17 mouse cellular contexts compared by ENCODE assay signal in the genomic region with DNA sequence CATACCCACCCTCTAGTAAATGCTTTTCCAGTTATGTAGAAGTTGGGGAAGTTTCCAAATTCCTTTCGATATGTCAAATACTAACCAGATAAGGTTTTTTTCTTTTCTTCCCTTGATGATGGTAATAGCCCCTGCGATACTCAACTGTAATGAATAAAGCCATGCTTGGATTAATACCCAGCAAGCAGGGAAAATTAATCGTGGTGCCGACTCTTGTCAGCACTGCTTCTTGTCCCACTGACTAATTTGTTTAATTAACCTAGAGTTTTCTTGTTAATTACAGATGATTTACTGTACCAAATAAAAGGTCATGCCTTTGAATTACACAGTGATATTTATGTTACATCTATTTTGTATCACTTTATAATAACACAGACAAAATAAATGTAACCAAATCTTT.
"Had no signal": no experiment of that assay in that cellular context is flagged by ENCODE, and none has a peak within 500 bp of the region (broad histone marks: within the 10 kb centered on the region; RNA-seq: fewer than 3 reads in every experiment).

No protein-coding gene starts in this region.

- DNase-seq: cerebellum, adult 8-10 months; cerebellum, adult 9-10 months; cerebellum, adult 9-11 months; cerebellum, postnatal 10 days; cerebellum, postnatal 14 days; cerebellum, postnatal 25 days; cerebellum, postnatal 36 days; embryo, embryonic 11 days; forebrain, postnatal 0 days; gastrocnemius, adult 2 months; gastrocnemius, postnatal 10 days; gastrocnemius, postnatal 14 days; gastrocnemius, postnatal 25 days; gastrocnemius, postnatal 36 days; heart, adult 11 months; heart, adult 18-20 months; heart, adult 2 months had no signal
